Mouse (Mus musculus): Measurements from ENCODE around the gene F7.

Gene F7

DNA sequence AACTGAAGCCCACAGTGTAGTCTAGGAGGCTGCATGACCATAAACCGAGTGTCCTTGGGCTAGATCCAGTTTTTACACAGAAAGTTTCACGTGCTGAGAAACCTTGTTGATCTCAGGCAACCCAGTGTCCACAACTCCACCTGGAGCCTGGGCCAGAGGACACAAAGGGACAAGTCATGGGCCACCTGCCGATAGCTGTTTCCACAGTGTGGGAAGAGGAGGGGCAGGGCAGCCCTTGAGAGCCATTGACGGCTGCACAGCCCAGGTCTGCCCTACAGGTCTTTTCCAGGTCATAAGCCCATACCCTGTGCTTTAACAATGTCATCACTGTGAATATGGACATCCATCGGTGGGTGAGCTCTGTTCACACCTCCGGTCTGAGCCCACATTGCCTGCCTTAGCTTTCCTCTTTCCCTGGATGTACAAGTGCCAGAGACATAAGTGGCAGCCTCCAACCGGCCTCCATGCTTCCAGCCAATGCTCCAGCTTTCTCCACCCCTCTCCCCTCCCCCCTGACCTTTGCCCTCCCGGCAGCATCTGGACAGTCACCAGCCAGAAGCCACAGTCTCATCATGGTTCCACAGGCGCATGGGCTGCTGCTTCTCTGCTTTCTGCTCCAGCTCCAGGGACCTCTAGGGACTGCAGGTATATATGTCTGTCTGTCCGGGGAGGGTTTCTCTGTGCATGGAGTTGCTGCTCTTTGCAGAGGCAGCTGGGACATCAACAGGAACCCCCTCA is at the start of gene F7:
TSS of gene F7 (plus strand) at position 548 of the 738 bp plus-strand sequence.
- DNase-seq (ENCODE audit: low read depth, low spot score): no peak

- DNase-seq (ENCODE audit: low read depth, low spot score): no peak
These were observed 49.5 kb upstream of the F7 start for GRCm38 (mm10) chr8:12976290-12976689.

DNA sequence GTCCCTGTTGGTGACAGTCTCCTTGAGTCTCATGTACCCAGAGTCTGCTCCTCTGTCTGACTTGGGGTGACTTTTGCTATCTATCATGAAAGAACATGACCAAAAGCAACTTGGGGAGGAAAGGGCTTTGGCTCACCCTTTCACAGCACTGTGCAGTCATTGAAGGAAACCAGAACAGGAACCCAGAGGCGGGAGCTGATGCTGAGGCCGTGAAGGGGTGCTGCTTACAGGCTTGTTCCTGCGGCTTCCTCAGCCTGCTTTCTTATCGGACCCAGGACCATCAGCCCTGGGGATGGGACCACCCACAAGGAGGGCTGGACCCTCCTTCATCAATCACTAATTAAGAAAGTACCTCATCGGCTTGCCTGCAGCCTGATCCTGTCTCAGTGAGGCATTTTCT is 49.1 kb upstream of the F7 start:
- no peak for DNase-seq (ENCODE audit: low read depth, low spot score)

DNA sequence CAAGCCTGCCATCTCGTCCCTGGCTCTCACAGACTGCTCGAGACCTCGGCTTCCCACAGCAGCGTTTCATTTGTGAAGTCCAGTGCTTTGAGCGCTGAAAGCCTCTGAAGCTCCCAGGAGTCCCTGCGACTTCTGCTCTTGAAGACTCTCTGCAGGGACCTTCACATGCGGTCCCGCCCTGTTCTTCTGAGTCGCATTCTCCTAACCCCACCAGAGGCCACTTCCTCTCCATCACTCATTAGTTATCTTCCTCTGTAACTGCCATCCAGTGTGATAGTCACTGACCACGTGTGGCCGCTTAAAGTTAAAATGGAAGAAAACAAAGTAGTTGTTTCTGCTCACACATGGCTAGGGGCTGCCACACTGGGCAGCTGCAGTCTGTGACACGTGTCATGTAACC is 48.5 kb upstream of the F7 start:
- DNase-seq (ENCODE audit: low read depth, low spot score): no peak

DNA sequence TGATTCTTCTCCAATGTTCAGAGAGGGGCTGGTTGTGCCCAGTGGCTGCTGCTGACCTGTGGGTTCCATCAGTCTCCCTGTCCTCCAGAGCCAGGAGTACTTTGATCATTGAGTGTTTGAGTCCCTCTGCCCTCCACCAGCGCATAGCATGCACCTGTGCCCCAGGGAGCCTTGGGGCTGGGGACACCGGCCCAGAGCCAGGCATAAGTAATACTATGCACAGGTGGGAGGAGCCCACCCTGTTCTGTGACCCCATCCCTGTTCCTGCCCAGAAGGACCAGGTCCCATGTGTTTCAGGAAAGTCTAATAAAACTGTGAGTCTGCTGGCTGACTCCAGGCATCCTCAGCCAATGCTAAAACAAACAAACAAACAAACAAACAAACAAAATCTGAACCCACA is 47.5 kb upstream of the F7 start:
- no peak for DNase-seq (ENCODE audit: low read depth, low spot score)

GRCm38 (mm10) chr8:12978726-12979125 is 47.1 kb upstream of the F7 start:
- DNase-seq (ENCODE audit: low read depth, low spot score): peak; percentile 54

DNA sequence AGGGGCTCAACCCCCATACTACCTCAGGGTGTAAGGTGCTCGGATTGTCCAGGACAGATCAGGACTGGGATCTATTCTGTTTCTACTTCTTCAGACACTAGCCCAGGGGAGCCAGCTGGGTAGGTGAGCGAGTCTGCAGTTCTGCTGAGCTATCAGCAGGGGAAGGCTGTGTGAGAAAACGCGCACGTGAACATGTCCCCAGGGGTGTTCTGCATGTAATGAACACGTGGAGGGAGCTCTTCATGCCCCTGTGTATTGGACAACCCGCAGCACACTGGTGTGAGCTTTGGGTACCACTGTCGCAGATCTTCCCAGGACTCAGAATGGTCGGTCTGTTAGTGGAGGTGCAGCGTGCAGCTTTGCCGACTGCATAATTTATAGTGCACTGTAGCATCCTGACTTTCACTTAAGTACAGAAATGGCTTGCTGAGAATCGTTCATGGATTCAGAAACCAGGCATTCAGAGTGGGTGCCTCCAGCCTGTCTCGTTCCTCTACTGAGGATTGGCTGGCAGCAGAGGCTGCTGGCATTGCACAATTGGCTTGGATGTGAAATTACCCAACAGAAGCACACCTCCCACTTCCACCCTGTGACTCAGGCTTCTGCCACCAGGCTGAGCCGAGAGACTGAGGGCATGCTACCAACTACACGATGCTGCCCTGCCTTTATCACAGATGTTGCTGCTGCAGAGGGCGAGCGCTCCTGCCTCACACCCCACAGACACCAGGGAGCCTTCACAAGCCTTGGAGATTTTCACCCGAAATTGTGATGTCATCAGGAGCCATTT is 42.0 kb upstream of the F7 start:
- no peak for DNase-seq (ENCODE audit: low read depth, low spot score)

GRCm38 (mm10) chr8:12984601-12985243 is 41.1 kb upstream of the F7 start:
- DNase-seq (ENCODE audit: low read depth, low spot score): no peak

- DNase-seq (ENCODE audit: low read depth, low spot score): no peak
These were observed 40.6 kb upstream of the F7 start for GRCm38 (mm10) chr8:12985259-12985658.

GRCm38 (mm10) chr8:12987571-12987970 is 38.3 kb upstream of the F7 start:
- no peak for DNase-seq (ENCODE audit: low read depth, low spot score)

DNA sequence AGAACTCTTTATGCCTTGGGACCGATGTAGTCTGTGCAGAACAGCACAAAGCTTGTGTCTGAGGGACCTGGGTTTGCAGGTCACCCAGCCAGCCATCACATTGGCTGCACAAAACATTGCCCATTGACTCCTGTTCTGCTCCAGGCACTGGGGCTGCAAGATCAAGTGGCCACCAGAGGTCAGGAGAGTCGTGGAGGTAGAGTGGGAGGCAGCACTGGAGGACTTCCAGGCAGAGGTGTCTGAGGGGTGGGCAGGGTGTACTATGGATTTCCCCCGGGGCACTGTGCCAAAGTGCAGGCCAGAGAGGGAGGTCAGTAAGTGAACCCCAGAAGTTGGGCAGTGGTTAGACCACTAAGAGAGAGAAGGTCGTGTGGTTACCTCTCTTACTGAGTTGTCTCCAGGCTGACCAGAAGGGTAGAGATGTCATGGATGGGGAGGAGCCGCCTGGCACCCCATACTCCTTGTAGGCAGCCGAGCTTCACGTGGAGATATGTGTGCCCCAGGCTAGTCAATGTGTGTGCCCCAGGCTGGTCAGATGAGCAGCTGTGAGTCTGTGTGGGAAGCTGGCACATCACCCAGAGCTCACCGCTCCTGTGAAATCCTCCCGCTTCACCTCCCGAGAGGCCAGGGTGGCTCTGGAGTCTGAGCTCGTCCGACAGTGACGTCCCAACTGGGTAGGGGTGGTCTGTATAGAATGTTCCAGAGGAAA is 37.0 kb upstream of the F7 start:
- DNase-seq (ENCODE audit: low read depth, low spot score): no peak

- no peak for DNase-seq (ENCODE audit: low read depth, low spot score)
These were observed 34.4 kb upstream of the F7 start for GRCm38 (mm10) chr8:12991411-12991810.

DNA sequence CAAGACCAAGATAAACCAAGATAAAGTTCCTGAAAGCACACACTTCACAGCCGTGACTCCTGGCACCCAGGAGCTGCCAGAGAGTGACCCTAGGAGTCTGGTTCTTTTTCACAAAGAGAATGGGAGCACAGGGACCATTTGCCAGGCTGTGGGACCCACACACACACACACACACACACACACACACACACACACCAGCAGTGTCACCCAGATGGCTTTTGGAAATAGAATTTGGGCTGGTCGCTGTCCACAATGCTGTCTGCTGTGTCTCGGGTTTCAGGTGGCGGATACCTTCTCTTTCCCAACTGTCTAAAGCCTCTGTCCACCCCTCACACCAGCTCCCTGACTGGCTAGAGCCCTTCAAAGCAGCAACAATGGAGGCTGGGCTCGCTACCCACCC is 31.4 kb upstream of the F7 start:
- DNase-seq (ENCODE audit: low read depth, low spot score): no peak

GRCm38 (mm10) chr8:12995481-12995880 is 30.4 kb upstream of the F7 start:
- no peak for DNase-seq (ENCODE audit: low read depth, low spot score)

DNA sequence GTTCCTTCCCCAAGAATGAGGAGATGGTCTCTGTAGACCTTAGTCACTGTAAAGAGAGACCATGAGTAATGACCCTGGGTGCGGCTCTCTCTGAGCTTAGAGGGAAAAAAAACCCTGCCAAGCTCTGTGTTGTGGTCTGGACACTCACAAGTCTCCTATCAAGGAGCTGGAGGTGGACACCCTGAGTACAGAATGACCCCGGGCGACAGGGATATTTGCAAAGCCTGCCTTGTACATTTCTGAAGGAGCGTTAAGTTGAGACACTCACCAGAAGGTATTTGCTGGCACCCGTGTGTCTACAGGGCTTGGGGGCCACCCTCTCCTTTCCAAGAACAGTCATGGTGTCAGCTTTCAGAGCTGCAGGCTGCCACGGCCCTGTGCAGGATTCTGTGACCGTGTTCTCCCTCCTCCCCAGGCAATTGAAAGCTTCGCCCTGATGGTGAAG is 29.0 kb upstream of the F7 start:
- DNase-seq (ENCODE audit: low read depth, low spot score): no peak

GRCm38 (mm10) chr8:12998331-12998730 is 27.5 kb upstream of the F7 start:
- DNase-seq (ENCODE audit: low read depth, low spot score): no peak

DNA sequence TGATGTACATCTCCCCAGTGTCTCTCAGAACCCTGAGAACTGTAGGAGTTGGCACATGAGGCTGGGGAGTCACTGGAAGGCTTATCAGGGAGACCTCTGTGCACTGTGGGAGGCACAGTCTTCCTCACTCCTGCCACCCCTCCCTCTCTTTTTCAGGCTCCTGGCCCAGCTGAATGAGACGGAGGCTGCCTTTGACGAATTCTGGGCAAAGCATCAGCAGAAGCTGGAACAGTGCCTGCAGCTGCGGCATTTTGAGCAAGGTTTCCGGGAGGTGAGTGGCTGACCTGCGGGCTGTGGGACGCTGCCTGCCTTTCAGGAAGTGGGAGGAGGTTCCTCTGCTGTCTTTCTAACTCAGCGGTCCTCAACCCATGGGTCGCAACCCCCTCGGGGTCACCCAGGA is 26.0 kb upstream of the F7 start:
- no peak for DNase-seq (ENCODE audit: low read depth, low spot score)

DNA sequence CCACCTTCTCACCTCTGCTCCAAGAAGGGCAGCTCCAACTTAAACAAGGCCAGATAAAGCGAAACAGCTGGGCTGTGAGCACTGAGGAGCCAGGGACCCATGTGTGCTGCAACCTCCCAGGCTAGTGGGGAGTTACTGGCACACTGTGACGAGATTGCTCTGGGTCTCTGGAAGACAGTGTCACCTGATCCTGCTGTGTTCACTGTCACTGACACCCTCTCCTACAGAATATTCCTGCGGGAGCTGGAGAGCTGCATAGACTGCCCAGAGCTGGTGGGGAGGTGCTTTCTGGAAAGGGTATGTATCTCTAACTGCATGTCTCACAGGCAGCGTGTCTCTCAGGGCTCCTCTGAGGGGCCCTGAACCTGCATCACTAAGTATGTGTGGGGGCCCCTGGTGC is 18.4 kb upstream of the F7 start:
- DNase-seq (ENCODE audit: low read depth, low spot score): no peak

GRCm38 (mm10) chr8:13010313-13010712 is 15.5 kb upstream of the F7 start:
- DNase-seq (ENCODE audit: low read depth, low spot score): no peak

DNA sequence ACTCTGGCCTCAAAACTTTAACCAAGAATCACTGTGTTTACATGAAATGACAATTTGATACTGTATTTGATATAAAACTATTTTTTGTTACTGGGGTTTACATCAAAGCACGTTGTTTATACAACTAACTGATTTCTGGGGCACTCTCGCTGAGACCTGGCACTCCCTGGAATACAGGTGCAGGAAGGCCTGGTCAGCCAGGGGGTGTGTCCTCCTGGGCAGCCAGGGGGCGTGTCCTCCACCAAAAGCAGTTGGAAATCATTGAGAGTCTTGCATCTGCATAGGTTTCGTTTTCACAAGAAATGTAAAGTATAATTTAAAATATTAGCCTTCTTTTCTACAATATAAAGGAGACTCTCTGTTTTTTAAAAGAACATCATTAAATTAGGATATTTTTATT is 6.3 kb upstream of the F7 start:
- no peak for DNase-seq (ENCODE audit: low read depth, low spot score)

DNA sequence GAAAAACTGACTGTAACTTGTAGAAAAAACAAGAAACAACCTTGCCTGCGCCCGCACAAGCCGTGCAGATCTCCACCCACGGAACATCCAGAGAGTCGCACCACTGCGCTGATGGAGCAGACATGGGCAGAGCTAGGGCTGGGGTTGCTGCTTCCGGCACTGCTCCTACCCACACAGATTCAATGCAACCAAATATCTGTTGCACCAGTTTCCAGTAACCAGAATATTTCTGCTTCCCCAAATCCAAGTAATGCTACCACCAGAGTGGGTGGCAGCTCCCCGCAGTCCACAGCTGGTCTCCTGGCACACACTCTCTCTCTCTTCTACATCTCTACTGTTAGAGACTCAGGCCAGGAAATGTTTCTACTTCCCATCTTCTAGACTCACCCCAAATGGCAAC is 4.0 kb upstream of the F7 start:
- DNase-seq (ENCODE audit: low read depth, low spot score): no peak

DNA sequence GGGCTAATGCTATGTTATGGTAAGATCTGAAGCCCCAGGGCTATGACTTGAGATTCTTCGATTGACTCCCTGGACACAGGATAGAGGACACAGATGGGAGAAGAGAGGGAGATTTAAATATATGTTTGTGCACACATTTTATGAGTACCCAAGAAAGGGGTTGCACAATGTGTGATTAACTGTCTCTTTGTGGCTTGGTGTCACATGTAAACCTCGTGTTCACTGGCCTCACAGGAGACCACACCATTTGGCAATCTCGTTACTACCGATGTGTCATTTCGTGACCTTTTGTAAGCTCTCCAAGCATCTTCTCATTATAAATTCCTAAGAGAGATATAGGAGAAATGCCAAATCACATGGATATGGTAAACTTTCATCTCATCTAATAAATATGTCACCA is 1.8 kb downstream of the F7 start:
- no peak for DNase-seq (ENCODE audit: low read depth, low spot score)
